Mouse (Mus musculus) adrenal gland, postnatal 25 days (tissue): Measurements from ENCODE around the gene Pir. TPM values are rescaled to one million over a fixed set of nuclear protein-coding genes. Genes with fewer than 3 reads are reported as not detected.

ENCODE experiments used
- DNase-seq: peaks from one replicate; pipeline ENCODE4 v3.0.0; 2021; ENCODE audit warnings: mixed read lengths
- total RNA-seq: library from RNA; stranded (reverse); gene quantifications from 2 replicates; pipeline ENCODE4 v1.2.3, GENCODE M21; 2021

The Pir gene
- total RNA-seq, 1 experiment from 2014 or later = 3.6 TPM

- DNase-seq = no peak
Observed at GRCm38 (mm10) chrX:164338591-164338990, 69.4 kb downstream of the Pir start.

- no peak for DNase-seq
Observed at GRCm38 (mm10) chrX:164345359-164345938, 76.3 kb downstream of the Pir start.

GRCm38 (mm10) chrX:164348937-164349336 lies 79.8 kb downstream of the Pir start:
- no peak for DNase-seq

- DNase-seq = no peak
Observed at GRCm38 (mm10) chrX:164365153-164365865, 96.1 kb downstream of the Pir start.

- DNase-seq = no peak
Observed at GRCm38 (mm10) chrX:164370576-164370975, 101.4 kb downstream of the Pir start.

GRCm38 (mm10) chrX:164373081-164373480 lies 103.9 kb downstream of the Pir start, which contains the start of gene Vegfd:
Vegfd (plus strand) TSS chrX:164373378.
- peak; percentile 42 for DNase-seq

- DNase-seq = no peak
Observed at GRCm38 (mm10) chrX:164374586-164374985, 105.4 kb downstream of the Pir start.

GRCm38 (mm10) chrX:164379721-164380120 lies 110.5 kb downstream of the Pir start:
- no peak for DNase-seq

- peak; percentile 83 for DNase-seq
Observed at GRCm38 (mm10) chrX:164381618-164382408, 112.6 kb downstream of the Pir start.

GRCm38 (mm10) chrX:164394091-164394490 lies 124.9 kb downstream of the Pir start:
- no peak for DNase-seq

- DNase-seq = no peak
Observed at GRCm38 (mm10) chrX:164398456-164398855, 129.3 kb downstream of the Pir start.

- no peak for DNase-seq
Observed at GRCm38 (mm10) chrX:164405080-164405649, 136.0 kb downstream of the Pir start.

- DNase-seq = no peak
Observed at GRCm38 (mm10) chrX:164406133-164407022, 137.2 kb downstream of the Pir start.

GRCm38 (mm10) chrX:164408301-164408927 lies 139.2 kb downstream of the Pir start:
- no peak for DNase-seq

GRCm38 (mm10) chrX:164410562-164410961 lies 141.4 kb downstream of the Pir start:
- no peak for DNase-seq

- no peak for DNase-seq
Observed at GRCm38 (mm10) chrX:164416803-164417202, 147.6 kb downstream of the Pir start.

GRCm38 (mm10) chrX:164418008-164418407 lies 148.8 kb downstream of the Pir start:
- no peak for DNase-seq

- peak; percentile 83 for DNase-seq
Observed at GRCm38 (mm10) chrX:164419471-164419939, 150.3 kb downstream of the Pir start, which contains the start of gene Piga. Piga (plus strand) TSS chrX:164419787.

GRCm38 (mm10) chrX:164419955-164420354 lies 150.8 kb downstream of the Pir start:
- DNase-seq = no peak

GRCm38 (mm10) chrX:164420518-164420917 lies 151.3 kb downstream of the Pir start:
- DNase-seq = no peak
